Mouse (Mus musculus): Measurements from ENCODE around the gene 1110008L16Rik. TPM values are rescaled to one million over a fixed set of nuclear protein-coding genes. Genes with fewer than 3 reads are reported as not detected.
A peak's percentile ranks its signal among the peaks of the same experiment; 100 is the strongest.

Gene 1110008L16Rik
- polyA plus RNA-seq, 1 experiment from 2014 or later, result 19.0 TPM

DNA sequence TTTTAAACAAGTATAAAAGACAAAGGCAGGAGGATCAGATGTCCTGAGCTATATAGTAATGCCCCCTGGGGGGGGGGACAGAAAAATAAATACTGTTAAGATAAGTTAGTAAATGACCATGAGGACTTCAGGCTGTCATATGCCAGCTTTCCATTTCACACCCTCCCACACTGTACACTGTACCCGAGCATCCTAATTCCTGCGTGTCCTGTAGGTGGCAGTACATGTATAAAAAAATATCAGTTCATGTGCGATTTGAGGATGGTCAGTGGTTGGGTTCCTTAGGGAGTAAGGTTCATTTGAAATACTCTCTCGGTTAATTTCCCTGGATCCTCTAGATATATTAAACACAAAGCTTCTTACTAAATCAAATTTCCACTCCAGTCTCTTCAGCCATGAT is 55.5 kb downstream of the 1110008L16Rik start:
- 72% methylated on average over 4 of the region's 4 CpGs for WGBS
- no peak overlapping the region for H3K27ac ChIP-seq
- no peaks in the 10 kb centered on the region for H3K27me3 ChIP-seq (ENCODE audit: poor library complexity, severe bottlenecking)
- H3K4me3 ChIP-seq, result no peak overlapping the region
- no peaks in the 10 kb centered on the region for H3K9me3 ChIP-seq
- H3K4me1 ChIP-seq, result no peaks in the 10 kb centered on the region
- no peaks in the 10 kb centered on the region for H3K36me3 ChIP-seq (replicated peaks)
- DNase-seq (ENCODE audit: extremely low spot score, low spot score), result no peak

DNA sequence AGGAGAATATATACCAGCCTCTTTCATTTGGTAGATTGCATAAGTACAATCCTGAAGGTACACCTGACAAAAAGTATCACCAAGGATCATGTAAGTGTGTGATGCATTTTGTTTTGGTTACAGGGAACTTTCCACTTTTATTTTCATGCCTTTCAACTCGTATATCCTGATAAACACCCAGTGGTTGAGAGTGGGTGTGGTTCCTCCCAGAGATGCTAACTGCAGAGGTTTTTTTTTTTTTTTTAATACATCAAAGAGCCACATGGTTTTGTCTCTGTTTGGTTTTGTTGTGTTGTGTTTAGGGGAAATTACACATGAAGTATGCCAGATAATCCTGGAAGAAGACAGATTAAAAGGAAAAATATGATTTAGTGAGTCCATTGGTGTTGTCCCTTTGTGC is 57.9 kb downstream of the 1110008L16Rik start:
- DNase-seq (ENCODE audit: extremely low spot score, low spot score), result no peak
- Histone ChIP-seq H3K36me3 (replicated peaks) (no peaks in the 10 kb centered on the region), H3K27ac (no peak overlapping the region), H3K4me1 (no peaks in the 10 kb centered on the region), H3K4me3 (no peak overlapping the region), H3K27me3 (ENCODE audit: poor library complexity, severe bottlenecking) (no peaks in the 10 kb centered on the region), H3K9me3 (no peaks in the 10 kb centered on the region)
- 81% methylated on average over 1 of the region's 1 CpGs for WGBS

DNA sequence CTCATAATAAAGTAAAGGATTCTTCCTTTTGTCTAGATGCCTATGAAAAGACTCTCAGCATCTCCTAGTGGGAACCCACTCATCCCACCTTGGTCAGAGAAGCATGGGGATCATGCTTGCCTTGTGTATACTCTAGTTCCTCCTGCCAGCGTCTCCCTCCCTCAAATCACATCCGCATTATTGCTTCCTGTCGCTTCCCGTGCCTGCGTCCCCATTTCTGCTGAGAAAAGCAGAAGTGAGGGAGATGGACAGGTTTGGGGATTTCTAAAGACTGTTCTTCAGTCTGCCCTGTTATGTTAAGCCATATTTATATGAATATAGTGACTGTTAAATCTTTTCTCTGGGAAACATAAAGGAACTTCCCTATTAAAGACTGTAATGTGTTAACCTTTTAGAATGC is 61.6 kb downstream of the 1110008L16Rik start:
- H3K4me1 ChIP-seq, result no peaks in the 10 kb centered on the region
- no peak for DNase-seq (ENCODE audit: extremely low spot score, low spot score)
- no peak overlapping the region for H3K27ac ChIP-seq
- H3K27me3 ChIP-seq (ENCODE audit: poor library complexity, severe bottlenecking), result no peaks in the 10 kb centered on the region
- H3K36me3 ChIP-seq (replicated peaks), result no peaks in the 10 kb centered on the region
- H3K9me3 ChIP-seq, result no peaks in the 10 kb centered on the region
- WGBS, result 89% methylated on average over 5 of the region's 5 CpGs
- H3K4me3 ChIP-seq, result no peak overlapping the region

DNA sequence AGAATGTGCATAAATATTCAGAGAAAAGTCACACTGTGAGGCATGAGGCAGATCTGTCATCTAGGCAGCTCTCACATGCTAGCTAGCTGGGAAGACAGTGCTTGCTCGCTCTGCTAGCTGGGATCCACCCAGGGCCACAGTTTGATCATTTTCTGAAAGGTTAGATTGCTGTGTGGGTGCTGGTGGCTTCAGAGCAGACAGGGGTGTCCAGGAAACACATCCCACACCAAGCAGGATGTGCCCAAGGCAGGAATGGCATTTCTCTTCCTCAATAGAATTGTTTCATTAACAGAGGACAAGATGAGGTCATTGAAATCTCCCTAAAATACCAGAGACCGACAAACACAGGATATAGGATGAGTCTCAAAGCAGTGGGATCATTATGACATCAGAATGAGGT is 65.7 kb downstream of the 1110008L16Rik start:
- 83% methylated on average over 2 of the region's 2 CpGs for WGBS
- H3K4me3 ChIP-seq, result no peak overlapping the region
- no peak for DNase-seq (ENCODE audit: extremely low spot score, low spot score)
- H3K27ac ChIP-seq, result no peak overlapping the region
- no peaks in the 10 kb centered on the region for H3K27me3 ChIP-seq (ENCODE audit: poor library complexity, severe bottlenecking)
- H3K9me3 ChIP-seq, result no peaks in the 10 kb centered on the region
- no peaks in the 10 kb centered on the region for H3K4me1 ChIP-seq
- no peaks in the 10 kb centered on the region for H3K36me3 ChIP-seq (replicated peaks)

DNA sequence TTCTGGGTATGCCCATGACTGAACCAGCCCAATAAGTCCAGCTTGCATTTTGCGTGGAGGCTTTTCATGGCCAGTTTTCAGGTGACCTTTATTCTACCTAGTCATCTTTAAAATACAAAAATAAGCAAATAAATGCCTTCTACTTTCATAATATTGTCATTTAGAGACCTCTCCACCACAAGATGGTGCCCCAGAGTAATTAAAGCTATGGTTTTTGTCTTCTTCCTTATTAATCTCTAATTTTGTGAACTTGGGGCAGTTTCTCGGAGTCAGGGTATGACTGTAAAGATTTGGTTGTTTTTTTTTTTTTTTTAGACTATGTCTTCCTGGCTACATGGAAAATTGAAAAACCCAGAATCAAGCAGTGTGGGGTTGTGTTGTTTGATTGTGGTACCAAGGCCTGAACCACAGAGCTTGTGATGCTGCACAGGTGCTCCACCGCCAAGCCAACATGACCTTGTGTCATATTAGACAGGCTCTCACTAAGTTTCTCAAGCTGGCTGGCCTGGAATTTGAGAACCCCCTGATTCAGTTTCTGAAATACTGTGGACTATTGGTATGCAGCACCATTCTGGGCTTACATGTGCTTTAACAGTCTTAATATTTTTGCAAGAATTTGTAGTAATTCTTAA is 73.2 kb downstream of the 1110008L16Rik start:
- 96% methylated on average over 3 of the region's 3 CpGs for whole genome bisulfite sequencing
- Histone ChIP-seq H3K4me1 (no peaks in the 10 kb centered on the region), H3K36me3 (replicated peaks) (peaks cover 6% of the 10 kb centered on the region; the same call in 1 of the 2 replicates), H3K4me3 (no peak overlapping the region), H3K9me3 (no peaks in the 10 kb centered on the region), H3K27ac (no peak overlapping the region), H3K27me3 (ENCODE audit: poor library complexity, severe bottlenecking) (no peaks in the 10 kb centered on the region)
- DNase-seq (ENCODE audit: extremely low spot score, low spot score), result no peak

DNA sequence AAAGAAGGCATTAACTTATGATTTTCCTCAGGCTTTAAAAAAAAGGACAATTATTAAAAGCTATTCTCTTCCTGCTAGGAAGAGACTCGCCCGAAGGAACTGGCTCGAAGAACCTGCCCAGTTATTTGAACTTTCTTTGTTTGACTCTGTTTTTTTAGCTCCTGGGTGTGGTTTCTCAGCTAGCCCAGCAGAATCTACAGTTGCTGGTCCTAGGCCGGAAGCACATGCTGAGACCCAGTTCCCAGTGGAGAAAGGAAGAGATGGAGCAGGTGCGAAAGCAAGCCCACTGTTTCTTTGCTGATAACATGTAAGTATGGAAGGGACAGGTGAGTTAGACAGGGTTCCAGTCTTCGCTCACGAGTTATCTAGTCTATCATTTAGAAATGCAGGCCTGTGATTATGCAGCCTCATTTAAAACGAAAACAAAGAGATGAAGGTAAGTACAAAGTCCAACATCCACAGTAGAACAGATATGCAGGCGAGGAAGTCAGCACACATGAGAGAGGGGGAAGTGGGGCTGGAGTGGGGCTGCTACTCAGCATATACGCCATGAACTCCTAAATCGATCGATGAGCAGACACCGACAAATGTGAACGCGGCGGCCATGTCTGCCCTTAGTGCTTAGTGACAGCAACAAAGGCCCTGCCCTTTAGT is 77.7 kb downstream of the 1110008L16Rik start:
- H3K4me3 ChIP-seq, result no peak overlapping the region
- 93% methylated on average over 16 of the region's 16 CpGs for WGBS
- no peak for DNase-seq (ENCODE audit: extremely low spot score, low spot score)

DNA sequence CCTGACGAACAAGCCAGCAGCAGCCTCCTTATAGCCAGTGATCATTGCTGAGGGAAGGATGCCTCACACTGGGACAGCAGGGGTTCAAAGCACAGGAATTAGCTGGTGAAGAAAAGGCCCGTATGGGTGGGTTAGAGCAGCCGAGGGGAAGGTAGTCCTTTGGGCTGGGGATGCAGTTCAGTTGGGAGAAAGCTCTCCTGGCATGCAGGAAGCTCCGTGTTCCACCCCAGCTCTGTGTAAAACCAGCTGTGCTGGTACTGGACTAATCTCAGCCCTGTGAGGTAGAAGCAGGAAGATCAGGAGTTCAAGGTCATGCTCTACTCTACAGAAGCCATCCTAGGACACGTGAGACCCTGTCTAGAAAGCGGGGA is 78.2 kb downstream of the 1110008L16Rik start:
- Histone ChIP-seq H3K27ac (no peak overlapping the region), H3K9me3 (no peaks in the 10 kb centered on the region), H3K4me1 (no peaks in the 10 kb centered on the region), H3K27me3 (ENCODE audit: poor library complexity, severe bottlenecking) (no peaks in the 10 kb centered on the region), H3K4me3 (no peak overlapping the region), H3K36me3 (replicated peaks) (peaks cover 22% of the 10 kb centered on the region)
- no peak for DNase-seq (ENCODE audit: extremely low spot score, low spot score)
- 71% methylated on average over 6 of the region's 6 CpGs for WGBS

More for the DNA sequence above, 77.7 kb downstream of the 1110008L16Rik start:
- Histone ChIP-seq H3K27me3 (ENCODE audit: poor library complexity, severe bottlenecking) (no peaks in the 10 kb centered on the region), H3K4me1 (no peaks in the 10 kb centered on the region), H3K9me3 (no peaks in the 10 kb centered on the region), H3K27ac (no peak overlapping the region), H3K36me3 (replicated peaks) (peaks cover 17% of the 10 kb centered on the region)

DNA sequence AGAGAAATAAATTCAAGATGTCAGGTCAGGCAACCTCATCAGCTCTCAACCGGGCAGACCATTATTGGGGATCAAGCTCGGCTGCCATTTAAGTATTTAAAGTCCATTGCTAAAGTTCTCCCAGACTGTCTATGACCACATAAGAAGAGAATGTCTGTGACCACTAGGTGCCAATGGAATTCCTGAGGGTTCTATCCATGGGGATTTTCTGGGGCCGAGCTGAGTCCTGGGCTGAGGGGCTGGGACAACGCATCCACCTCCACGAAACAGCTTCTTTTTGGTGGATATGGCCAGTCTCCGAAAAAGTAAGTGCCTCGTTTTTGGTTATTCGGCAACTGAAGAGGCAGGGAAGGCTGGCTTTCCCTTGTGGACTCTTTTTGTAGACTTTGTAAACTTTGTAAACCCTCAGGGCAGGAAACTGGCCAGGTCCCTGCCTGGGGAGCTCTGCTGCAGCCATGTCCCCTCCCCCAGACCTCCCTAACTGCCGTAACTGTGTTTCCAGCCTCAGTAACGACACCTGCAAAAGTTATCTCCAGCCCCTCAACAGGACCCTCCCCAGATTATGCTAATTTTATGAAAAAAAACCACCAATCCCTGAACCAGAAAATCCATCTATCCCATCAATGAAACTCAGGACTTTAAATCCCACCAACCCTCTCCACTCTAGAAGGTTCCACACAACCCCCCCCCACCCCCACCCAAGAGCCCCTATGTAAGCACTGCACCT is 84.8 kb downstream of the 1110008L16Rik start, which contains the start of gene Psma6:
TSS of gene Psma6 (plus strand) at position 200 of the 727 bp plus-strand sequence.
- H3K4me3 ChIP-seq, result no peak within 1 kb of the TSS
- H3K36me3 ChIP-seq (replicated peaks), result peaks cover 12% of the 10 kb centered on the region; the same call in 1 of the 2 replicates
- H3K4me1 ChIP-seq, result peaks cover 25% of the 10 kb centered on the region
- H3K9me3 ChIP-seq, result no peaks in the 10 kb centered on the region
- no peak within 1 kb of the TSS for H3K27ac ChIP-seq
- H3K27me3 ChIP-seq (ENCODE audit: poor library complexity, severe bottlenecking), result no peaks in the 10 kb centered on the region
- DNase-seq (ENCODE audit: extremely low spot score, low spot score), result no peak
- 78% methylated on average over 10 of the region's 10 CpGs for WGBS

DNA sequence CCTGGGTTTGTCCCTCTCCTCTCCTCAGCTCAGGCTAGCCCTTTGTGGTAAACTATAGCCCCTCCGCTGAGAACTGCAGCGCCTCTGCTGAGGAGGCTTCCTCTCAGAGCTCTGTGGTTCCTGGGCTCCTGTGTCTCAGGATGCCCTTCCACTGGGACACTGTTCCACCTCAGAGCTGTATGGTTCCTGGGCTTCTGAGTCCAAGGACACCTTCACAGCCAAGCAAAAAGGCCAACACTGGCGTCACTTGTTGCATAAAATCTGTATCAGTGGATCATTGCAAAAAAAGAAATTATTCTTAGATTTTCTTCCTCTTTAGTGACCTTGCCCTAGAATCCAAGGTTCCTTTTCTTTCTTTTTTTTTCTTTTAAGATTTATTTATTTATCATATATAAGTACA is 85.4 kb downstream of the 1110008L16Rik start:
- Histone ChIP-seq H3K36me3 (replicated peaks) (peaks cover 7% of the 10 kb centered on the region; the same call in 1 of the 2 replicates), H3K4me1 (peaks cover 25% of the 10 kb centered on the region), H3K9me3 (no peaks in the 10 kb centered on the region), H3K27ac (no peak overlapping the region), H3K27me3 (ENCODE audit: poor library complexity, severe bottlenecking) (no peaks in the 10 kb centered on the region), H3K4me3 (no peak overlapping the region)
- 95% methylated on average over 3 of the region's 3 CpGs for WGBS
- no peak for DNase-seq (ENCODE audit: extremely low spot score, low spot score)

DNA sequence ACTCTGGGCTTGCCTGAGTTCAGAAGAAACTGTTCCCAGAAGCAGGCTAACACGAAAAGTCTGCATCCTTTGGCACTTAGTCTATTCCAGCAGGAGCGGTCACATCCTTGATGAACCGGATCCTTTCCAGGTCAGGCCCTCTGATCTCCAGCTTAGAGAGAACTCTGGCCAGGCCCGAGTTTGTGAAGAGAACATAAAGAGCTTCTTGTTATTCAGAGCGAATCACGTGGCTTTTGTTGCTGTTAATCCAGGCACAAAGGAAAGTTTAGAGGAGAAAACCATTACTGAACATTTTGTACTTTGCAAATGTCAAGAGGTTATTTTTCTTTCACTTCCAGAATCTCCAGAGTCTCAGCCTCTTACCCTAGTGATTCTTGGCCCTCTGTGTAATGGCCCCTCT is 86.6 kb downstream of the 1110008L16Rik start:
- H3K27me3 ChIP-seq (ENCODE audit: poor library complexity, severe bottlenecking), result no peaks in the 10 kb centered on the region
- 19% methylated on average over 6 of the region's 6 CpGs for WGBS
- no peaks in the 10 kb centered on the region for H3K9me3 ChIP-seq
- DNase-seq (ENCODE audit: extremely low spot score, low spot score), result no peak
- H3K4me3 ChIP-seq, result no peak overlapping the region
- peaks cover 7% of the 10 kb centered on the region; the same call in 1 of the 2 replicates for H3K36me3 ChIP-seq (replicated peaks)
- H3K27ac ChIP-seq, result peak overlapping the region; percentile 45
- peaks cover 25% of the 10 kb centered on the region for H3K4me1 ChIP-seq

DNA sequence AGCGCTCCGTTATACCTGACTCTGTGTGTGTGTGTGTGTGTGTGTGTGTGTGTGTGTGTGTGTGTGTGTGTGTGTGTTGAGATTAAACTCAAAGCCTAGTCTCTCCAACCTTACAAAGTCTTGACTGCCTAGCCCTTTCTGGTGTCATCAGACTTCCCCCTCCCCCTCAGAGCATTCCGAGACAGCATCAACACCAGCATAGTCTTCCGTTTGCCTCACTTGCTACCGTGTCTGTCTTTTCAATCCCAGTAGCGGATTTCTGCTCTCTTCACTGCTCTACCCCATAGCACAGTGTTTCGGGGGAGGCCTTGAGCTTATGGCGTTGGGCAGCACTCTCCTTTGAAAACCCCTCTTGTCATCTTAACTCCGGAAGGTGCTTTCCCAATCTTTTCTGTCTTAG is 87.1 kb downstream of the 1110008L16Rik start:
- Histone ChIP-seq H3K4me1 (peaks cover 25% of the 10 kb centered on the region), H3K36me3 (replicated peaks) (peaks cover 7% of the 10 kb centered on the region; the same call in 1 of the 2 replicates), H3K4me3 (no peak overlapping the region), H3K27me3 (ENCODE audit: poor library complexity, severe bottlenecking) (no peaks in the 10 kb centered on the region), H3K27ac (peak overlapping the region; percentile 45), H3K9me3 (no peaks in the 10 kb centered on the region)
- 63% methylated on average over 9 of the region's 9 CpGs for WGBS
- no peak for DNase-seq (ENCODE audit: extremely low spot score, low spot score)

DNA sequence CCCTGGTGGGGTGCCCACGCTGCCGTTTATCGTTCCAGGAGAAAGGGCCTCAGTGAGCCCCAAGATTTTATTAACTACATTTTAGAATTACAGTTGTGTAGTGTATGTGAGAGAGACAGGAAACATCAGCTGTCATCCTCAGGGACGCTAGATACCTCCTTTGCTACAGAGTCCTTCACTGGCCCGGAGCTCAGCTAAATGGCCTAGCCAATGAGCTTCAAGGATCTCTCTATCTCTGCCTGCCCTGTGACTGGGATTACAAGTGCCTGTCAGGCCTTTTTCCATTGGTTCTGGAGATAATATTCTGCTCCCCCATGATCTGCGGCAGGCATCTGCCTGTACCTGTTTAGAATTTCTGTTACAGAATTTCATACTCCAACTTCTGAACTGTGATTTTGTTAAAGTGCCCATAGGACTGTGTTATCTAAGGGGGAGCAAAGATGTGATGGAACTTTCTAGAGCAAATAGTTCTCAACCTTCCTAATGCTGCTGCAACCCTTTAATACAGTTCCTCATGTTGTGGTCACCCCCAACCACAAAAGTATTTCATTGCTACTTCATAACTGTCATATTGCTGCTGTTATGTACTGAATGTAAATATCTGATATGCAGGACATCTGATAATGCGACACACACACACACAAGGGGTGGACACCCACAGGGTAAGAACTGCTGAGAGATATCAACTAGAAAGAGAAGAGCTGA is 87.9 kb downstream of the 1110008L16Rik start:
- Histone ChIP-seq H3K27ac (no peak overlapping the region), H3K4me3 (no peak overlapping the region), H3K9me3 (no peaks in the 10 kb centered on the region), H3K4me1 (peaks cover 25% of the 10 kb centered on the region), H3K27me3 (ENCODE audit: poor library complexity, severe bottlenecking) (no peaks in the 10 kb centered on the region), H3K36me3 (replicated peaks) (peaks cover 4% of the 10 kb centered on the region; the same call in 1 of the 2 replicates)
- 81% methylated on average over 7 of the region's 7 CpGs for WGBS
- DNase-seq (ENCODE audit: extremely low spot score, low spot score), result no peak
